Comparison of ENCODE assay signal across 10 mouse cellular contexts in the genomic region with DNA sequence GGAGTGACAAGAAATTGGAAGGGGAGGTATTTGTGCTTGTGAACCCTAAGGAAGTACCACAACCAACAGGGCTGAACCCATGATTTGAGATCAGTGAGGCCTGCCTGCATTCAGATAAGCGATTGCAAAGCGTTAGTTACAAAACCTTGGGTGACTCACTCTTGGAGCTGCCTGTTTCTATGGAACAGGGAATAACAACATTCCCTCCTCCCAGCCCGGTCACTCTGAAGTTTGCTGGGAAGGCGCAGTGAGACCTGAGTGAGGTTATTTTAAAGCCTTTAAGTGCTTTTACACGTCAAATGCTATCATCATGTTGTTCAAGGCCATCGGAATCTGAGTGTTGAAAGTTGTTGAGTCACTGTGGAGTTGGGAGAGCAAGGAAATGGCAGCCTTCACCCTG.
DNase-seq lines count a peak whose midpoint lies in the region.
"Had no signal": no experiment of that assay in that cellular context is flagged by ENCODE, and none has a peak within 500 bp of the region (broad histone marks: within the 10 kb centered on the region; RNA-seq: fewer than 3 reads in every experiment).

No protein-coding gene starts in this region.

- intact Hi-C loops in heart, postnatal 10 days (cut with DNase I), result no loop called here

- peak; percentile 17 for DNase-seq in ovary, adult 18-20 months (ENCODE audit: low spot score)
- no peak for DNase-seq in ovary, postnatal 14 days (ENCODE audit: low spot score)
- peak; percentile 15 for DNase-seq in brain, adult 2 months (ENCODE audit: low read depth, low spot score)
- DNase-seq in heart, postnatal 10 days, result peak; percentile 5 to 14
- DNase-seq in thymus, postnatal 14 days, result no peak
- no peak for DNase-seq in right cerebral cortex, postnatal 25 days
- DNase-seq in layer of hippocampus, postnatal 10 days (ENCODE audit: low spot score in 2 of 2), result no peak
- DNase-seq: cerebellum, adult 2 months; kidney, adult 2 months; thymus, postnatal 36 days had no signal

Comparison
In these comparisons a context has a peak if more than half of its experiments do, and no peak if none do; other contexts are left out.
1. DNase-seq: peak in ovary, adult 18-20 months (single experiment), brain, adult 2 months (single experiment) and heart, postnatal 10 days (2 of 2); none in ovary, postnatal 14 days (single experiment), thymus, postnatal 14 days (single experiment), right cerebral cortex, postnatal 25 days (single experiment) and layer of hippocampus, postnatal 10 days (0 of 2).